In genomic region chr19:27317337-27317736, GRCm38 (mm10) we compare ENCODE assay signal across 11 mouse cellular contexts. TPM values are rescaled to one million over a fixed set of nuclear protein-coding genes. Genes with fewer than 3 reads are reported as not detected.
DNase-seq lines count a peak whose midpoint lies in the region; ATAC-seq and TF ChIP-seq lines count a peak whose summit lies in the region.
"Had no signal": no experiment of that assay in that cellular context is flagged by ENCODE, and none has a peak within 500 bp of the region (broad histone marks: within the 10 kb centered on the region; RNA-seq: fewer than 3 reads in every experiment).

No protein-coding gene starts in this region.

- intact Hi-C loops in heart, adult 2 months (cut with DNase I), result no loop called here
- intact Hi-C loops in heart, postnatal 25 days (cut with DNase I), result no loop called here

- H3K4me2 ChIP-seq in neural tube, embryonic 15.5 days, result no peak overlapping the region
- H3K4me2 ChIP-seq: kidney, embryonic 15.5 days had no signal

- 73% methylated on average over 5 of the region's 5 CpGs for WGBS in heart, adult 2 months
- WGBS in neural tube, embryonic 15.5 days, result 30% methylated on average over 5 of the region's 5 CpGs

- DNase-seq in heart, adult 2 months, result peak; percentile 17 to 33
- no peak for DNase-seq in heart, postnatal 25 days (ENCODE audit: low spot score)
- peak; percentile 24 for DNase-seq in neural tube, embryonic 10.5 days (ENCODE audit: extremely low spot score, low spot score)
- DNase-seq in frontal cortex, postnatal 36 days (ENCODE audit: low spot score in 2 of 2), result peak; percentile 6 to 45
- peak; percentile 38 for DNase-seq in right cerebral cortex, postnatal 25 days
- DNase-seq in lung, postnatal 4 days, result no peak
- DNase-seq in adrenal gland, adult 2 months, result no peak

- peaks cover 2% of the 10 kb centered on the region; the same call in 1 of the 2 replicates for H3K36me3 ChIP-seq in heart, adult 2 months (ENCODE audit: control insufficient read depth, insufficient read depth, low read length)
- no peaks in the 10 kb centered on the region for H3K36me3 ChIP-seq in neural tube, embryonic 15.5 days
- H3K36me3 ChIP-seq: kidney, embryonic 15.5 days had no signal

- TF ChIP-seq POLR2A in heart, adult 2 months (IDR thresholded peaks at IDR 0.05; ENCODE audit: insufficient read depth, low read depth, low read length), result no peak

- H3K9ac ChIP-seq in heart, adult 2 months (ENCODE audit: low read depth, low read length), result no peak overlapping the region
- no peak overlapping the region for H3K9ac ChIP-seq in neural tube, embryonic 15.5 days (replicated peaks)
- H3K9ac ChIP-seq: kidney, embryonic 15.5 days had no signal

- no peaks in the 10 kb centered on the region for H3K27me3 ChIP-seq in heart, adult 2 months (ENCODE audit: control insufficient read depth, insufficient read depth, low read length)
- no peaks in the 10 kb centered on the region for H3K27me3 ChIP-seq in neural tube, embryonic 15.5 days (replicated peaks)
- H3K27me3 ChIP-seq: kidney, embryonic 15.5 days had no signal

- no peak overlapping the region for H3K4me3 ChIP-seq in heart, adult 2 months
- no peak overlapping the region for H3K4me3 ChIP-seq in neural tube, embryonic 15.5 days (replicated peaks)
- H3K4me3 ChIP-seq: kidney, embryonic 15.5 days; myocyte had no signal

- no peaks in the 10 kb centered on the region for H3K79me2 ChIP-seq in heart, adult 2 months (replicated peaks; ENCODE audit: control insufficient read depth, insufficient read depth, low read length)

- no peaks in the 10 kb centered on the region for H3K9me3 ChIP-seq in neural tube, embryonic 15.5 days (replicated peaks)
- H3K9me3 ChIP-seq: kidney, embryonic 15.5 days had no signal

- TF ChIP-seq CTCF in heart, adult 2 months (IDR thresholded peaks at IDR 0.05), result no peak

- no peak for TF ChIP-seq EP300 in heart, adult 2 months (IDR thresholded peaks at IDR 0.05; ENCODE audit: insufficient read depth, low read depth, low read length)

- no peak overlapping the region for H3K27ac ChIP-seq in heart, adult 2 months
- no peak overlapping the region for H3K27ac ChIP-seq in neural tube, embryonic 15.5 days (replicated peaks)
- H3K27ac ChIP-seq: kidney, embryonic 15.5 days had no signal

- ATAC-seq in neural tube, embryonic 15.5 days (ENCODE audit: low FRiP score), result no peak

- H3K4me1 ChIP-seq in heart, adult 2 months (ENCODE audit: control insufficient read depth, insufficient read depth, low read length), result peaks cover 2% of the 10 kb centered on the region
- no peaks in the 10 kb centered on the region for H3K4me1 ChIP-seq in neural tube, embryonic 15.5 days

RNA-seq across cellular contexts. Expression of gene Kcnv2, which starts 5.1 kb away (rescaled TPM):
- total RNA-seq in heart, adult 2 months (2021), result 1 to 10 TPM; 4.2 to 5.4 TPM
- polyA plus RNA-seq in heart, adult 2 months (2012; rRNA removed), result 2.2 and 8.9 TPM in 2 replicates
- 1 to 10 TPM; 2.2 to 2.3 TPM for total RNA-seq in heart, postnatal 25 days (2021)
- polyA plus RNA-seq in neural tube, embryonic 15.5 days (2015; fragmentation: Nextera tagmentation; extraction: Ambion mirVana), result not detected in 2 replicates
- total RNA-seq in adrenal gland, adult 2 months (2021), result under 1 TPM in 1 of 2 experiments, not detected in 1; 0.06 TPM
- polyA plus RNA-seq in adrenal gland, adult 2 months (2012; rRNA removed), result not detected in 2 replicates
- polyA plus RNA-seq: limb, embryonic 11.5 days; myocyte had no signal

Comparison
In these comparisons a context has a peak if more than half of its experiments do, and no peak if none do; other contexts are left out.
1. DNase-seq: peak in heart, adult 2 months (2 of 2), neural tube, embryonic 10.5 days (single experiment), frontal cortex, postnatal 36 days (2 of 2) and right cerebral cortex, postnatal 25 days (single experiment); none in heart, postnatal 25 days (single experiment), lung, postnatal 4 days (0 of 2) and adrenal gland, adult 2 months (single experiment).